In genomic region chr2:101831851-101832250, GRCm38 (mm10) we compare ENCODE assay signal across 15 mouse cellular contexts.
"Had no signal": no experiment of that assay in that cellular context is flagged by ENCODE, and none has a peak within 500 bp of the region (broad histone marks: within the 10 kb centered on the region; RNA-seq: fewer than 3 reads in every experiment).

No protein-coding gene starts in this region.

- H3K4me2 ChIP-seq: neural tube, embryonic 15.5 days; stomach, embryonic 15.5 days had no signal

- H3K4me1 ChIP-seq: neural tube, embryonic 15.5 days; stomach, embryonic 15.5 days had no signal

- H3K36me3 ChIP-seq: neural tube, embryonic 15.5 days; stomach, embryonic 15.5 days had no signal

- H3K4me3 ChIP-seq: neural tube, embryonic 15.5 days; stomach, embryonic 15.5 days had no signal

- H3K27ac ChIP-seq: neural tube, embryonic 15.5 days; stomach, embryonic 15.5 days; stomach, postnatal 0 days had no signal

- H3K27me3 ChIP-seq: neural tube, embryonic 15.5 days; stomach, embryonic 15.5 days had no signal

- DNase-seq: retina, postnatal 1 day; right cerebral cortex, adult 18-20 months; right cerebral cortex, postnatal 14 days; right cerebral cortex, postnatal 25 days; right cerebral cortex, postnatal 4 days; spleen, adult 18-20 months; thymus, adult 18-20 months; thymus, adult 2 months; thymus, postnatal 14 days; thymus, postnatal 25 days; thymus, postnatal 36 days; thymus, postnatal 4 days had no signal

- H3K9ac ChIP-seq: neural tube, embryonic 15.5 days; stomach, embryonic 15.5 days had no signal

- H3K9me3 ChIP-seq: neural tube, embryonic 15.5 days; stomach, embryonic 15.5 days had no signal
